Mouse (Mus musculus): ENCODE measurements at regions not wholly inside any gene's neighbourhood (a gene's known extent, or its start where the extent isn't known, plus 50 kb on each side); places are given as distances from the start of the nearest gene placed in this dataset.
"Not testable (repeated sequence)": the region's sequence is repeated elsewhere in the genome, so short reads cannot be mapped to it uniquely, and the experiment has no call there.

DNA sequence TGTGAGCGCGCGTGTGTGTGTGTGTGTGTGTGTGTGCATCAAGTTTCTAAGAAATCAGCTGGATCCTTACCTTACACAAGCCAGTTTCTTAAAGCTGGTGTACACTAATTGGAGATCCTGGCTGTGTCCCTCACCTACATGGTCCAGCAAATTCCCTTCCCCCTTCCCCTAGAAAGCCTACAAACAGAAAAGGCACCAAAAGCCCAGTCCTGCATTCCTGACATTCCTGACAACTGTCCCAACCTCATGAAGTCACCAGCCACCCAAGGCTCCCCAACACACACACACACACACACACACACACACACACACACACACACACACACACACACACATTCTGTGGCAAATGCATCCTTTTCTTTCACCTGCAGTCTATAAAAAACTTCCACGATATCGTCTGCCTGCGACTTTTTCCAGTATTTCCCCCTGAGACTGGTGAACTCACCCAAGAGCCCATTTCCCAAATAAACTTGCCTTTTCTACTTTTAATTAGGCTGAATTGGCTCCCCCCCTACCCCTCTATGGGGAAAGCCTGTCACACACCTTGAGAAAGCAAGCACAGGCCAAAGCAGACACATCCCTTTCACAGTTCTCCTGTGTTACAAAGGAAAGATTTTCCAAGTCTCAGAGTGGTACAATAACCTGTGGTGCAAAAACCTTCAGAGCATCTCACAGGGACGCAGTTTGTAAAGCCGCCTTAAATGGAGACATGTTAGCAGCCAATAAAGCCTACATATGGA lies 139.9 kb upstream of the Trim24 start:
- no peaks in the 10 kb centered on the region for H3K4me1 ChIP-seq (ENCODE audit: insufficient read depth, low read length)
- ATAC-seq (no peak), DNase-seq (ENCODE audit: low spot score) (no peak)
- no peak overlapping the region for H3K4me3 ChIP-seq (ENCODE audit: low read length)
- H3K9me3 ChIP-seq (ENCODE audit: low read length): no peaks in the 10 kb centered on the region
- no peaks in the 10 kb centered on the region for H3K27me3 ChIP-seq (ENCODE audit: insufficient read depth, low read length)
- TF ChIP-seq CTCF (IDR thresholded peaks at IDR 0.05; ENCODE audit: low read depth): no peak
- no peak overlapping the region for H3K4me2 ChIP-seq (ENCODE audit: low read depth, low read length)
- 59% methylated on average over 8 of the region's 8 CpGs for WGBS
- no peak overlapping the region for H3K27ac ChIP-seq
- no peaks in the 10 kb centered on the region for H3K36me3 ChIP-seq (ENCODE audit: insufficient read depth, low read length)
- H3K9ac ChIP-seq (replicated peaks; ENCODE audit: low read length): no peak overlapping the region

DNA sequence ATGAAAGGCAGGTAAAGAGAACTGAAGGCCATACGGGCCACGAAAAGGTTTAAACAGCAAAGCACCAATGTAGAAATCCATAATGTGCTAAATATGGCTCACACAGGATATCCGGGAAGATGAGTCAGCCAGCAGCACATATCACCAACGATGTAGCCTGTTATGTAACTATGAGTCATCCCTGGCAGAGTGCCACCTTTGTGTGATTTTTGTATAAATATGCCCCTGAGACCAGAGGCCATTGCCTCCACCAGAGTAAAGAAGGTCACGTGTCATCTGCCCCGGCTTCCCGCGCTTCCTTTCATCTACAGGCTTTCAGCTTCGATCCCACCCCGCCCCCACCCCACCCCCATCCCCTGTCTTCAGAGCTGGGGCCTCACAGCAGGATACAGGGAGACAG lies 138.2 kb upstream of the Trim24 start:
- ATAC-seq: peak; percentile 59; the same call in 1 of the 2 replicates
- DNase-seq (ENCODE audit: low spot score): peak; percentile 67
- WGBS: 28% methylated on average over 10 of the region's 10 CpGs
- H3K27ac ChIP-seq: no peak overlapping the region
- H3K9me3 ChIP-seq (ENCODE audit: low read length): no peaks in the 10 kb centered on the region
- no peaks in the 10 kb centered on the region for H3K27me3 ChIP-seq (ENCODE audit: insufficient read depth, low read length)
- no peak overlapping the region for H3K9ac ChIP-seq (replicated peaks; ENCODE audit: low read length)
- H3K36me3 ChIP-seq (ENCODE audit: insufficient read depth, low read length): no peaks in the 10 kb centered on the region
- H3K4me2 ChIP-seq (ENCODE audit: low read depth, low read length): no peak overlapping the region
- no peaks in the 10 kb centered on the region for H3K4me1 ChIP-seq (ENCODE audit: insufficient read depth, low read length)
- no peak overlapping the region for H3K4me3 ChIP-seq (ENCODE audit: low read length)
- TF ChIP-seq CTCF (IDR thresholded peaks at IDR 0.05; ENCODE audit: low read depth): no peak

DNA sequence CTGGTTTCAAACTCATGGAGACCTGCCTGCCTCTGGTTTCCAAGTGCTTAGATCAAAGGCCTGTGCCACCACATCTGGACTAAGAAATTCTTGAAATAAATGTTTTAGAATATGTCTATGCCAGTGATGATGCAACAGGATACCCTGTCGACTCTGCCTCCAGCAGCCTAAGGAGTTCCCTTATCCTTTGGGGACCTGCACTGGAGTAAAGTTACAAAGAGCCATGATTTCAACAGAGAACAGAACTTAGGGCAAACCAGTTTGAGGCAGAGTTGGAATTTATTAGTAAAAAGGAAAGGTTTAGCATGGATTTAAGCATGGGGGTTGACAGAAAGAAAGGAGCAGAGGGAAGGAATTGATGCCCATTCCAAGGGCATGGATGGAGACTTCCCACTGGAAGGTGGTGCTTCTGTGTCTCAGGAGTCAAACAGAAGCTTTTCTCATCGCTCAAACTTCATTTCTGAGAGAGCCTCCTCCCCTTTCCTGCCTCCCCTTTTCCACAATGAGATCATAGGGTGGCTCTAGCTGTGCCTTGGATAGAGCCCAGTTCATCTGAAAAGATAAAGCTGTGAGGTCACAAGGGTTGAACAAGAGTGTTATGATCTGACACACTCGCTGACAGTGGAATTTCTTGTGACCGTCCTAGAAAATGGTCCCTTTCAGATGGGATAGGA lies 135.2 kb upstream of the Trim24 start:
- H3K4me2 ChIP-seq (ENCODE audit: low read depth, low read length): no peak overlapping the region
- no peaks in the 10 kb centered on the region for H3K9me3 ChIP-seq (ENCODE audit: low read length)
- WGBS: 69% methylated on average over 4 of the region's 4 CpGs

DNA sequence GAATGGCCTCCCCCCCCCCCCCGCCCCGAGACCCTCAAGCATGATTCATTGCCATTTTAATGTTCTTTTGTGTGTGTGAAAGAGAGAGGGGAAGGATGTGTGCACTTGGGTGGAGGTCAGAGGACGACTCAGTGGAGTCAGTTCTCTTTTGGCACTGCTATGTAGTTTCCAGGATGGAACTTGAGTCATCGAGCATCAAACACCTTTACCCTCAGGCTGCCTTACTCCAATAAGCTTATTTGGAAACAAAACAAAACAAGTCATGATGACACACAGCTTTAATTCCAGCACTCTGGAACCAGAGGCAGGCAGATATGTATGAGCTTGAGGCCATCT lies 134.7 kb upstream of the Trim24 start:
- H3K36me3 ChIP-seq (ENCODE audit: insufficient read depth, low read length): no peaks in the 10 kb centered on the region
- H3K27me3 ChIP-seq (ENCODE audit: insufficient read depth, low read length): no peaks in the 10 kb centered on the region
- TF ChIP-seq CTCF (IDR thresholded peaks at IDR 0.05; ENCODE audit: low read depth): no peak
- H3K4me2 ChIP-seq (ENCODE audit: low read depth, low read length): no peak overlapping the region
- no peak overlapping the region for H3K9ac ChIP-seq (replicated peaks; ENCODE audit: low read length)
- H3K9me3 ChIP-seq (ENCODE audit: low read length): no peaks in the 10 kb centered on the region
- ATAC-seq: no peak
- DNase-seq (ENCODE audit: low spot score): no peak
- 72% methylated on average over 4 of the region's 4 CpGs for WGBS
- no peak overlapping the region for H3K27ac ChIP-seq
- H3K4me1 ChIP-seq (ENCODE audit: insufficient read depth, low read length): no peaks in the 10 kb centered on the region
- no peak overlapping the region for H3K4me3 ChIP-seq (ENCODE audit: low read length)

More for the DNA sequence above, 135.2 kb upstream of the Trim24 start:
- H3K4me1 ChIP-seq (ENCODE audit: insufficient read depth, low read length): no peaks in the 10 kb centered on the region
- H3K36me3 ChIP-seq (ENCODE audit: insufficient read depth, low read length): no peaks in the 10 kb centered on the region
- no peak for TF ChIP-seq CTCF (IDR thresholded peaks at IDR 0.05; ENCODE audit: low read depth)
- no peaks in the 10 kb centered on the region for H3K27me3 ChIP-seq (ENCODE audit: insufficient read depth, low read length)
- DNase-seq (ENCODE audit: low spot score) (no peak), ATAC-seq (no peak)
- no peak overlapping the region for H3K9ac ChIP-seq (replicated peaks; ENCODE audit: low read length)
- H3K27ac ChIP-seq: no peak overlapping the region
- no peak overlapping the region for H3K4me3 ChIP-seq (ENCODE audit: low read length)

DNA sequence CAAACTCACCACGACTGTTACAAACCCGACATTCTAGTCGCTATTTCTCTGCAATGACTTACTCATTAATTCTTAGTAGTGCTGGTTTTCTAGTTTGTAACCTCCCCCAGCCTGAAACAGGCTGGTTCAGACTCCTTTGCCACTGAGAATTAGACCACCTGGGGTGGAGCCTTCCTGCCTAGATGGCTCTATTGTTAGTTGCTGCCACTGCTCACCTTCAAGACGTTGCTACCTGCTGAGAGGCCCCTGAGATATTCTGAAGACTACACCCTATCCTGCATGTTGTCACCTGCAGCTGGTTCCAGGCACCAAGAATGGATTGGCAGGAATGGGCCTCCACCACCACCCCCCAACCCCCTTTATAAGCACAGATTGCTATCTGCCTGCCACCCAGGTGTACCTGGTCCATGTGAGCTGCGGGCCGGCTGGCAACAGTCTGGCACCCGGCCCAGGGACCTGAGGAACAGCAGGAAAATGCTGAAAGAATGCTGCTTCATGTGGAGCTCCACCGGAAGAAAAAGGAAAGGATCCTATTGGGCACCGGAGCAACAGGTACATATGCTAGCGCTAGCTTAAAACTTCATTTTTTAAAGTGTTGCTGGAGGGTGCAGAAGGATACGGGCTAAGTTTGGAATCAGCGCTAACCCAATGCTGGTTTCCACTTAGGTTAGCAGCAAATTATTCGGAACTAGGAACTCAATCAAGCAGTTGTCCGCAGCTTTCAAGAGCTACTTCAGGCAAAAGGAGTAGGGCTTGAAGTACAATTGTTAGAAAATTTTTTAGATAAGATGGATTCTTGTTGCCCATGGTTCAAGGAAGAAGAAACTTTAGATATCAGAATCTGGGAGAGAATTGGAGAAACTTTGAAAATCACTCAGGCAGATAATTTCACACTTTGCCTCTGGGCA lies 129.4 kb upstream of the Trim24 start:
- H3K4me1 ChIP-seq (ENCODE audit: insufficient read depth, low read length): no peaks in the 10 kb centered on the region
- no peak for ATAC-seq
- no peaks in the 10 kb centered on the region for H3K9me3 ChIP-seq (ENCODE audit: low read length)
- H3K36me3 ChIP-seq (ENCODE audit: insufficient read depth, low read length): no peaks in the 10 kb centered on the region
- no peak overlapping the region for H3K4me3 ChIP-seq (ENCODE audit: low read length)
- no peaks in the 10 kb centered on the region for H3K27me3 ChIP-seq (ENCODE audit: insufficient read depth, low read length)
- H3K4me2 ChIP-seq (ENCODE audit: low read depth, low read length): no peak overlapping the region
- 86% methylated on average over 14 of the region's 14 CpGs for WGBS
- DNase-seq (ENCODE audit: low spot score): no peak
- no peak overlapping the region for H3K27ac ChIP-seq
- H3K9ac ChIP-seq (replicated peaks; ENCODE audit: low read length): no peak overlapping the region
- no peak for TF ChIP-seq CTCF (IDR thresholded peaks at IDR 0.05; ENCODE audit: low read depth)

DNA sequence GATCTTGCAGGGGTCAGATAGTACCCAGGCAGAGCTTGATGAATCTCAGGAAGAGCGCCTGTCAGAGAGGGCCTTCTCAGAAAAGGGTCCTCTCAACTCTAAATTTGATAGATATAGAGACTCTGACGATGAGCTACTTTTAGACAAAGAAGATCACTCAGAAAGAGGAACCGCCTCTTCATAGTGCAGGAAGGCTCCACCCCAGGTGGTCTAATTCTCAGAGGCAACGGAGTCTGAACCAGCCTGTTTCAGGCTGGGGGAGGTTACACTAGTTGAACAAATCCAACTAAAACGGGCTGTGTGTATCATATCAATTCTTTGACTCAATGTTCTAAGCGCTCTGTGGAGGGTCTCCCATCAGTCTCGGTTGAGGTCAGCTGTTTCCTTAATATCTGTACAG lies 128.7 kb upstream of the Trim24 start:
- not testable (repeated sequence) for H3K4me1 ChIP-seq (ENCODE audit: insufficient read depth, low read length); DNase-seq (ENCODE audit: low spot score); H3K27ac ChIP-seq; H3K36me3 ChIP-seq (ENCODE audit: insufficient read depth, low read length); H3K4me2 ChIP-seq (ENCODE audit: low read depth, low read length); H3K9ac ChIP-seq (replicated peaks; ENCODE audit: low read length); H3K9me3 ChIP-seq (ENCODE audit: low read length); H3K4me3 ChIP-seq (ENCODE audit: low read length); H3K27me3 ChIP-seq (ENCODE audit: insufficient read depth, low read length); ATAC-seq
- WGBS: 66% methylated on average over 7 of the region's 7 CpGs
